Mouse (Mus musculus): Measurements from ENCODE around the gene Map1b.

- TF ChIP-seq CTCF (IDR thresholded peaks at IDR 0.05; ENCODE audit: insufficient read depth, low read depth, low read length), result no peak
- no peak for TF ChIP-seq POLR2A (IDR thresholded peaks at IDR 0.05; ENCODE audit: insufficient read depth, low read depth, low read length)
Measured at GRCm38 (mm10) chr13:99537908-99538513, 21.7 kb upstream of the Map1b start.

Measured in olfactory bulb, adult 2 months (tissue).